Mouse (Mus musculus) adrenal gland, adult (tissue): ENCODE measurements around the gene Ssc4d.

Source experiments
- DNase-seq, 2 experiments: peaks; one replicate each; pipeline ENCODE4 v3.0.0; 2022 to 2023; ENCODE audit warnings: low spot score in 1 of 2; ENCODE audit not compliant: inconsistent age in 2 of 2

Ssc4d gene

DNA sequence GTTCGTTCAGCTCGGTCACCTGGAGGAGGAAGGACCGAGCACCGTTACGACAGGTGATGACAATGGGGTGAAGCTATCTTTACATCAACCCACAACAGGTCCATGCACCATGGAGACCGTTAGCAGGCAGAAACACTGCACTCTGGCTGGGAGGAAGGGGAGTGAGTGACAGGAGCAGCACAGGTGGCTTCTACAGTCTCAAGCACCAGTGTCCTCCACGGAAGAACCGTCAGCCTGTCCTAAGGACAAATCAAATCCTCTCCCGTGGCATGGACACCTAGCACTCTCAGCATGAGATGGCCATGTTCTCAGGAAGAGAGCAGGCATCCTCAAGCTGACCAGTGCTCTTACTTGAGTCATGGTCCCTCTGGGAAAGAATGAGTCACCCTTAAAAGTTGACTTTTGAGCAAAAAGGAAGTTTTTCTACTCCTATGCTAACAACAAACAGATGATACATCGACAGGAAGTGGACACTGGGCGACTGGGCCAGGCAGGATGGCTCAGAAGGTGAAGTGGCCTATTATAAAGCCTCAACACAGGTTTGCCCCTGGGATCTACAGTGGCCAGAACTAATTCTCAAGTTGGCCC, 62.6 kb downstream of the Ssc4d start:
- peak in 1 of 2 experiments; percentile 83 for DNase-seq

DNA sequence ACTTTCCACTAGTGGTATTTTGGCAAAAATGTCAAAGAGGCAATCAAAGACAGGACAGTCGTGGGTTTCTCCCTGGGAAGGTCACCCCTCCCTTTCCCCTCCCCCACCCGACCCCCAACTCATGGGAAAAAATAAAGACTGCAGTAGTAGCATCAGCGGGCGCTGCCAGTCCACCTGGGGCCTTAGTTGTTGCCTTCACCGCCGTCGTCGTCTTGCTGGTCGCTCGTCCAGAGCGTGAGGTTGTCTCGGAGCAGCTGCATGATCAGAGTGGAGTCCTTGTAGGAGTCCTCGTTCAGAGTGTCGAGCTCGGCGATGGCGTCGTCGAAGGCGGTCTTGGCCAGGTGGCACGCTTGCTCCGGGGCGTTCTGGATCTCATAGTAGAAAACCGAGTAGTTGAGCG, 63.5 kb downstream of the Ssc4d start:
- DNase-seq = no peak
